Mouse (Mus musculus) ovary, adult 10 weeks (tissue): ENCODE data around the gene Olfr1181. TPM values are rescaled to one million over a fixed set of nuclear protein-coding genes. Genes with fewer than 3 reads are reported as not detected.

ENCODE experiments used
- polyA plus RNA-seq: library from polyadenylated mRNA; stranded (reverse); fragments of 350-450 nt; fragmentation: Illumina TruSeq; extraction: RNeasy Lipid Tissue Mini Kit (QIAGEN cat#74804); gene quantifications from one replicate; pipeline ENCODE4 v1.2.3, GENCODE M21; 2014

Gene Olfr1181
- polyA plus RNA-seq = not detected

DNA sequence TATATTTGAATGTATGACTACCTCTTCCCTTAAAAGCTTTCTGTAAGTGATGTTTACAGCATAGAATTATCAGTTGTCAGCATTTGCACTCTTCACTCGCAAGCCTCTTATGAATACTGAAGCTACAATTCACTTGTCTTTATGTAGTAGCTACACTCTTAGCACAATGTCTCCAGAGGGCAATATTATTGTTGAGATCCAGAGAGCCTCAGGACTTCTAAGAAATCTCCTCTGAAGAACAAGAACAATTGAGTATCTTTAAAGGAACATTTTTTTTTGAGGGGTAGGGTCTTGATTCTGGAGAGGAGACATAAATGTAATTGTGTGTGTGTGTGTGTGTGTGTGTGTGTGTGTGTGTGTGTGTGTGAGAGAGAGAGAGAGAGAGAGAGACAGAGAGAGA lies at the start of gene Olfr1181:
Olfr1181 (minus strand) TSS at position 101 of the 400 bp plus-strand sequence.

DNA sequence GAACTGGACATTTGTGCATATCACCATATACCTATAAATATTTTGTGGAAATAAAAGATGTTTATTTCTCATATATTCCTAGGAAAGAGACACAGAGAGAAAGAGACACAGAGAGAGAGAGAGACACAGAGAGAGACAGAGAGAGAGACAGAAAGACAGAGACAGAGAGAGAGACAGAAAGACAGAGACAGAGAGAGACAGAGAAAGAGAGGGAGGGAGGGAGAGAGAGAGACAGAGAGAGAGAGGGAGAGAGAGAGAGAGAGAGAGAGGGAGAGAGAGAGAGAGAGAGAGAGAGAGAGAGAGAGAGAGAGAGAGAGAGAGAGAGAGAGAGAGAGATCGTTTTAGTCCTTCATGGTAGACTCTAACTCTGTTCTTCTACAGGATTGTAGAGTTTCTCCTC lies 28.6 kb upstream of the Olfr1181 start, which contains the start of gene Olfr1183:
Olfr1183 (plus strand) TSS at position 301 of the 400 bp plus-strand sequence.

DNA sequence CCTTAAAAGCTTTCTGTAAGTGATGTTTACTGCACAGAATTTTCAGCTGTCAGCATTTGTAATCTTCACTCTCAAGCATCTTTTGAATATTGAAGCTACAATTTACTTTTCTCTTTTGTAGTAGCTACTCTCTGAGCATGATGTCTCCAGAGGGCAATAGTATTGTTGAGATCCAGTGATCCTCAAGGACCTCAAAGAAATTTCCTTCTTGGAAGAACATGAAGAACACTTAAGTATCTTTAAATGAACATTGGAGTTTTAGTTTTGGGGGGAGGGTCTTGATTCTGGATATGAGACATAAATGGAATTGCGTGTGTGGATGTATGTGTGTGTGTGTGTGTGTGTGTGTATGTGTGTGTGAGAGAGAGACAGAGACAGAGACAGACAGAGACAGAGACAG lies 23.1 kb upstream of the Olfr1181 start, which contains the start of gene Gm13757:
Gm13757 (minus strand) TSS at position 101 of the 400 bp plus-strand sequence.

DNA sequence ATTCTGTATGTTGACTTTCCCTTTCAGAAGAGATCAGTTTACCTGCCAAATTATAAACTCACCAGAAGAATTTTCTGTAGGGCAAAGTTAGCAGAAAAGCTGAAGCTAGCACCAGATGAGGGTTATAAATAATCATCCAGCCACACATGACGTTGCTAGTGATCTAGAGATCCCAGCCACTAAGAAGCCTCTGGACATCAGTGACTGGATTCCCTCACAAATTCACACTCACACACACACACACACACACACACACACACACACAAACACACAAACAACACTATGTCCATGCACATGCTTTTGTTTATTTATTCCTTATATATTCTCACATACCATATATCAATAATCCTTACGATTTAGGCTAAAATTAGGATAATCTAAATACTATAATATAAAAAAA lies 6.9 kb downstream of the Olfr1181 start, which contains the start of gene Olfr1180:
Olfr1180 (minus strand) TSS at position 101 of the 400 bp plus-strand sequence.

DNA sequence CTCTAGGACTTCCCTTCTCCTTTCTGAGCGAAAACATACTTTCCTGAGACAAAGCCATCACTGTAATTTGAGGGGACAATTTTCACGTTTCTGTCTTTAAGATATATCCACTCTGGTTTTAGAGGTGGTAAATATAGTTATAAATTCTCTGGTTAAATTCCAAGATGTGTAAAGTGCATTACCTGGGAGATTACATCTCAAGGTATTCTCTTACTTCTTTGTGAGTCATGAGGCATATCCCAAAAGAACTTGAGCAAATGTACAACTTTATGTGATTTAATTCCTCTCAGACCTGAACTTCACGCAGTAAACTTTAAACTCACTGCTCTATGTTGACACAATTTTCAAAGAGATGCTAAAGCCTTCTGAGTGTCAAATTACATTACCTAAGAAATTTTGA lies 19.6 kb downstream of the Olfr1181 start, which contains the start of gene Olfr1179:
Olfr1179 (minus strand) TSS at position 101 of the 400 bp plus-strand sequence.

DNA sequence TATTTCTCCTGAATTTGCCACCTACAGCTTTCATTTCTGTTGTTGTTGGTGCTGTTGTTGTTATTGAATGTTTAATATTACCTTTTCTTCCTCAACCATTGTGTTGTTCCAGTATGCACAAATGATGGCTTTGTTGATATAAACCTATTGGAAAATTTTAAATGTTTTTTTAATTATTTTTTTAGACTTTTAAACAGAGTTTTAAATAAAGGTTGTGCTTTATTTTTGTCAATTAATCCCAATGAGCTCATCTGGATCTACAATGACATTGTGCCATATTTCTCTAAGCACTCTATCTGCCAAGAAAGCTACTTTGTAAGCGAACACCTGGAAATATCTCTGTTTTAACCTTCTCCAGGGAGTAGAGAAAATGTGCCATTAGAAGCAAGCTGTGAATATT lies 39.2 kb downstream of the Olfr1181 start, which contains the start of gene Olfr1178:
Olfr1178 (plus strand) TSS at position 301 of the 400 bp plus-strand sequence.

Other genes starting within 250 kb of the Olfr1181 start
- gene Olfr1168, start 244.3 kb downstream of the Olfr1181 start, polyA plus RNA-seq = not detected
- gene Olfr1170, start 197.8 kb downstream of the Olfr1181 start, polyA plus RNA-seq = not detected
- gene Olfr1173, start 146.3 kb downstream of the Olfr1181 start, polyA plus RNA-seq = 0.20 TPM
- gene Olfr1174-ps, start 111.0 kb downstream of the Olfr1181 start, polyA plus RNA-seq = not detected
- gene Olfr1175-ps, start 99.0 kb downstream of the Olfr1181 start, polyA plus RNA-seq = not detected
- gene Olfr1176, start 89.5 kb downstream of the Olfr1181 start, polyA plus RNA-seq = not detected
- not detected for gene Olfr1177-ps, start 79.7 kb downstream of the Olfr1181 start, polyA plus RNA-seq
- not detected for gene Olfr1178, start 39.1 kb downstream of the Olfr1181 start, polyA plus RNA-seq
- not detected for gene Olfr1179, start 19.7 kb downstream of the Olfr1181 start, polyA plus RNA-seq
- gene Olfr1180, start 7.0 kb downstream of the Olfr1181 start, polyA plus RNA-seq = not detected
- gene Gm13757, start 23.0 kb upstream of the Olfr1181 start, polyA plus RNA-seq = not detected
- not detected for gene Olfr1183, start 28.7 kb upstream of the Olfr1181 start, polyA plus RNA-seq
- not detected for gene Olfr1184, start 57.4 kb upstream of the Olfr1181 start, polyA plus RNA-seq
- gene Olfr1185-ps1, start 67.1 kb upstream of the Olfr1181 start, polyA plus RNA-seq = not detected
- gene Olfr1186, start 92.4 kb upstream of the Olfr1181 start, polyA plus RNA-seq = not detected
- not detected for gene Olfr1188, start 130.8 kb upstream of the Olfr1181 start, polyA plus RNA-seq
- not detected for gene Olfr1189, start 160.3 kb upstream of the Olfr1181 start, polyA plus RNA-seq
- not detected for gene Olfr1191-ps1, start 214.4 kb upstream of the Olfr1181 start, polyA plus RNA-seq
- not detected for gene Olfr1192-ps1, start 222.3 kb upstream of the Olfr1181 start, polyA plus RNA-seq
- gene Olfr1193, start 249.5 kb upstream of the Olfr1181 start, polyA plus RNA-seq = not detected